Mouse (Mus musculus): Measurements from ENCODE around the gene Macf1.

DNA sequence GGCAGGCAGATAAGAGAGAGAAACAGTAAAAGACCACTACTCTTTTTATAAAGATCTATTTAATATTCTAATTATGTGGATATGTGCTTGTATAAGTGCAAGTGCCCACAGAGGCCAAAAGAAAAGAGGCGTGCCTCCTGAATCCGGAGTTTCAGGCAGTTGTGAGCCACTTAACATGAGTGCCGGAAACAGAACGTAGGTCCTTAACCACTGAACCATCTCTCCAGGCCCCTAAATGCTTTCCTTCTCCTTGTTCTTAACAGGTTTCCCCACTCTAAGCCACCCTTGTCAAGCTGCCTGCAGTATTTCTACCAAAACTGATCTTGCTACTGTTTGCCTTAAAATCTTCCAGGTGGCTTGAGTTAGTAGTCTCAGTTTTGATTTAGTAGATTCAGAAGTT is 123.3 kb downstream of the Macf1 start:
- TF ChIP-seq CTCF (IDR thresholded peaks at IDR 0.05; ENCODE audit: extremely low read depth, insufficient read depth, low read length): no peak
- no peak for TF ChIP-seq POLR2A (IDR thresholded peaks at IDR 0.05; ENCODE audit: extremely low read depth, insufficient read depth, low read length)
